In the genomic region with DNA sequence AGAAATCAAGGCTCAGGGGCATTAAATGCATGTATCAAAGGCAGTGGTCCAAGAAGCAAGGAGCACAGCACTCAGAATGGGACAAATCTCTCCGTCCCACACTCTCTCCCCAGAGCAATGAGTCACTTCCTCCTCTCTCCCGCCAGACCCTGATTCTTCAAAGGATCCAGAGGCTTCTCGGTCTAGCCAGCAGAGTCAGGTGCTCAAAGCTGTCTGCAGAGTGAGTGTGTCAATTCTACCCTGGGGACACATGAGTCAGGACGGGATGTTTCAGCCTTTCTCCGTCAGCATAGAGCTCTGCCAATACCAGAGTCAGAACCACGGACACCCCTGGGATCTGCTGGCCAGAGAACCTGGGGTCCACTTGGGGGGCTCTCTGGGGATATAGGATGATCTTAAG, we compare ENCODE assay signal across 14 mouse cellular contexts.
DNase-seq lines count a peak whose midpoint lies in the region; ATAC-seq and TF ChIP-seq lines count a peak whose summit lies in the region.
"Had no signal": no experiment of that assay in that cellular context is flagged by ENCODE, and none has a peak within 500 bp of the region (broad histone marks: within the 10 kb centered on the region; RNA-seq: fewer than 3 reads in every experiment).

No protein-coding gene starts in this region.

- H3K27me3 ChIP-seq in embryonic facial prominence, embryonic 14.5 days (replicated peaks; ENCODE audit: control insufficient read depth, insufficient read depth, low read length) = no peaks in the 10 kb centered on the region
- no peaks in the 10 kb centered on the region; the same call in 1 of the 2 replicates for H3K27me3 ChIP-seq in embryonic facial prominence, embryonic 10.5 days (replicated peaks; ENCODE audit: low read depth, poor library complexity, severe bottlenecking)
- H3K27me3 ChIP-seq in neural tube, embryonic 13.5 days = no peaks in the 10 kb centered on the region
- no peaks in the 10 kb centered on the region for H3K27me3 ChIP-seq in heart, adult 2 months (ENCODE audit: control insufficient read depth, insufficient read depth, low read length)
- H3K27me3 ChIP-seq in myocyte (ENCODE audit: control insufficient read depth, insufficient read depth, insufficient read length) = peaks cover under 1% of the 10 kb centered on the region
- H3K27me3 ChIP-seq: forebrain, embryonic 15.5 days had no signal

- no peak overlapping the region for H3K27ac ChIP-seq in embryonic facial prominence, embryonic 14.5 days (replicated peaks; ENCODE audit: low read depth, low read length)
- H3K27ac ChIP-seq in embryonic facial prominence, embryonic 10.5 days (replicated peaks) = no peak overlapping the region
- H3K27ac ChIP-seq in neural tube, embryonic 13.5 days (replicated peaks) = peak overlapping the region; percentile 39; the same call in 1 of the 2 replicates
- no peak overlapping the region for H3K27ac ChIP-seq in heart, adult 2 months
- H3K27ac ChIP-seq: embryonic facial prominence, embryonic 13.5 days; forebrain, embryonic 15.5 days; heart, embryonic 13.5 days had no signal

- no peaks in the 10 kb centered on the region for H3K36me3 ChIP-seq in embryonic facial prominence, embryonic 14.5 days (ENCODE audit: control insufficient read depth, insufficient read depth, low read length)
- H3K36me3 ChIP-seq in embryonic facial prominence, embryonic 10.5 days (replicated peaks) = no peaks in the 10 kb centered on the region
- H3K36me3 ChIP-seq in neural tube, embryonic 13.5 days = no peaks in the 10 kb centered on the region
- H3K36me3 ChIP-seq in heart, adult 2 months (ENCODE audit: control insufficient read depth, insufficient read depth, low read length) = no peaks in the 10 kb centered on the region
- no peaks in the 10 kb centered on the region for H3K36me3 ChIP-seq in myocyte (ENCODE audit: control insufficient read depth, insufficient read depth)
- H3K36me3 ChIP-seq: embryonic facial prominence, embryonic 13.5 days; forebrain, embryonic 15.5 days; heart, embryonic 13.5 days had no signal

- no peak overlapping the region for H3K4me3 ChIP-seq in embryonic facial prominence, embryonic 14.5 days (ENCODE audit: low read depth, low read length)
- H3K4me3 ChIP-seq in embryonic facial prominence, embryonic 10.5 days = no peak overlapping the region
- H3K4me3 ChIP-seq in neural tube, embryonic 13.5 days = no peak overlapping the region
- no peak overlapping the region for H3K4me3 ChIP-seq in heart, adult 2 months
- H3K4me3 ChIP-seq in myocyte = no peak overlapping the region
- H3K4me3 ChIP-seq: embryonic facial prominence, embryonic 13.5 days; forebrain, embryonic 15.5 days; heart, embryonic 13.5 days had no signal

- H3K79me2 ChIP-seq in heart, adult 2 months (replicated peaks; ENCODE audit: control insufficient read depth, insufficient read depth, low read length) = no peaks in the 10 kb centered on the region
- H3K79me2 ChIP-seq in myocyte (ENCODE audit: control insufficient read depth, insufficient read depth) = no peaks in the 10 kb centered on the region

- 0 out of 2 replicates have a peak, but pooled peaks cover 7% of the 10 kb centered on the region for H3K4me1 ChIP-seq in embryonic facial prominence, embryonic 14.5 days (ENCODE audit: control insufficient read depth, insufficient read depth, low read length)
- H3K4me1 ChIP-seq in embryonic facial prominence, embryonic 10.5 days = peaks cover 33% of the 10 kb centered on the region
- peaks cover 56% of the 10 kb centered on the region for H3K4me1 ChIP-seq in neural tube, embryonic 13.5 days (replicated peaks)
- peaks cover 15% of the 10 kb centered on the region for H3K4me1 ChIP-seq in heart, adult 2 months (ENCODE audit: control insufficient read depth, insufficient read depth, low read length)

- 0 out of 2 replicates have a peak, but pooled peaks have one; percentile 26 for TF ChIP-seq EP300 in heart, adult 2 months (IDR thresholded peaks at IDR 0.05; ENCODE audit: insufficient read depth, low read depth, low read length)

- TF ChIP-seq POLR2A in heart, adult 2 months (IDR thresholded peaks at IDR 0.05; ENCODE audit: insufficient read depth, low read depth, low read length) = no peak
- no peak for TF ChIP-seq POLR2A in myocyte (IDR thresholded peaks at IDR 0.05; ENCODE audit: insufficient read length, low read depth)

- no peak for ATAC-seq in embryonic facial prominence, embryonic 14.5 days (ENCODE audit: low read depth)
- ATAC-seq in neural tube, embryonic 13.5 days (ENCODE audit: low read depth) = no peak
- ATAC-seq: forebrain, embryonic 15.5 days had no signal

- DNase-seq in embryonic facial prominence, embryonic 14.5 days (ENCODE audit: low spot score) = peak; percentile 47
- DNase-seq in embryonic facial prominence, embryonic 10.5 days (ENCODE audit: low spot score) = no peak
- no peak for DNase-seq in neural tube, embryonic 10.5 days (ENCODE audit: extremely low spot score, low spot score)
- DNase-seq in heart, adult 2 months = peak; percentile 33 to 45
- no peak for DNase-seq in ovary, postnatal 36 days (ENCODE audit: low spot score)
- DNase-seq in cerebellum, adult 11 months = no peak
- DNase-seq: cerebellum, adult 9-10 months; kidney, postnatal 25 days; thymus, postnatal 36 days had no signal

- H3K4me2 ChIP-seq in embryonic facial prominence, embryonic 14.5 days (ENCODE audit: low read depth, low read length) = no peak overlapping the region
- H3K4me2 ChIP-seq in neural tube, embryonic 13.5 days = no peak overlapping the region
- peak overlapping the region; percentile 42 for H3K4me2 ChIP-seq in myocyte (ENCODE audit: low read depth)
- H3K4me2 ChIP-seq: embryonic facial prominence, embryonic 13.5 days; forebrain, embryonic 15.5 days; heart, embryonic 13.5 days had no signal

- no peaks in the 10 kb centered on the region for H3K9me3 ChIP-seq in embryonic facial prominence, embryonic 14.5 days (ENCODE audit: control insufficient read depth, low read length)
- no peaks in the 10 kb centered on the region for H3K9me3 ChIP-seq in embryonic facial prominence, embryonic 10.5 days
- no peaks in the 10 kb centered on the region for H3K9me3 ChIP-seq in neural tube, embryonic 13.5 days
- H3K9me3 ChIP-seq: embryonic facial prominence, embryonic 13.5 days; forebrain, embryonic 15.5 days; heart, embryonic 13.5 days had no signal

- no peak overlapping the region for H3K9ac ChIP-seq in embryonic facial prominence, embryonic 14.5 days (ENCODE audit: low read depth, low read length)
- H3K9ac ChIP-seq in neural tube, embryonic 13.5 days = no peak overlapping the region
- no peak overlapping the region for H3K9ac ChIP-seq in heart, adult 2 months (ENCODE audit: low read depth, low read length)
- H3K9ac ChIP-seq: embryonic facial prominence, embryonic 13.5 days; forebrain, embryonic 15.5 days; heart, embryonic 13.5 days had no signal

- WGBS in embryonic facial prominence, embryonic 14.5 days = 22% methylated on average over 6 of the region's 6 CpGs
- WGBS in embryonic facial prominence, embryonic 10.5 days = 52% methylated on average over 6 of the region's 6 CpGs
- 27% methylated on average over 6 of the region's 6 CpGs for WGBS in neural tube, embryonic 13.5 days
- 5% methylated on average over 6 of the region's 6 CpGs for WGBS in heart, adult 2 months

- intact Hi-C loops in heart, adult 2 months (cut with DNase I) = loop anchor here (2.0 to 10.0 kb wide), 4 partner anchors 26 to 480 kb away; no protein-coding TSS in a partner anchor

- no peak for TF ChIP-seq CTCF in heart, adult 2 months (IDR thresholded peaks at IDR 0.05)

- H3ac ChIP-seq in myocyte (ENCODE audit: control insufficient read depth, insufficient read length) = no peak overlapping the region

TF ChIP-seq in myocyte, 11 proteins besides CTCF, POLR2A, EP300 and RAD21:
- TF ChIP-seq TCF12 (IDR thresholded peaks at IDR 0.05; ENCODE audit: insufficient read depth, poor library complexity, severe bottlenecking) (no peak), SRF (IDR thresholded peaks at IDR 0.05; ENCODE audit: control insufficient read depth, insufficient read length, low read depth) (no peak), MYOD1 (IDR thresholded peaks at IDR 0.05; ENCODE audit: control insufficient read depth in 1 of 3, insufficient read length in 2 of 3, low read depth in 2 of 3) (no peak), POLR2AphosphoS2 (IDR thresholded peaks at IDR 0.05; ENCODE audit: insufficient read length, low read depth) (no peak), E2F4 (IDR thresholded peaks at IDR 0.05; ENCODE audit: insufficient read depth) (no peak), MAX (IDR thresholded peaks at IDR 0.05; ENCODE audit: low read depth) (no peak), USF1 (IDR thresholded peaks at IDR 0.05; ENCODE audit: low read depth) (no peak), CEBPB (IDR thresholded peaks at IDR 0.05; ENCODE audit: insufficient read depth, poor library complexity, severe bottlenecking) (no peak), TCF3 (IDR thresholded peaks at IDR 0.05; ENCODE audit: insufficient read length, low read depth) (no peak), MYOG (IDR thresholded peaks at IDR 0.05; ENCODE audit: control insufficient read depth in 1 of 3, insufficient read depth in 1 of 3, insufficient read length in 2 of 3, low read depth in 2 of 3) (no peak), REST (IDR thresholded peaks at IDR 0.05; ENCODE audit: insufficient read depth, insufficient read length) (no peak)

Comparison
In these comparisons a context has a peak if more than half of its experiments do, and no peak if none do; other contexts are left out.
1. DNase-seq: peak in embryonic facial prominence, embryonic 14.5 days (single experiment) and heart, adult 2 months (2 of 2); none in embryonic facial prominence, embryonic 10.5 days (single experiment), neural tube, embryonic 10.5 days (single experiment), ovary, postnatal 36 days (single experiment) and cerebellum, adult 11 months (single experiment).